In the genomic region with DNA sequence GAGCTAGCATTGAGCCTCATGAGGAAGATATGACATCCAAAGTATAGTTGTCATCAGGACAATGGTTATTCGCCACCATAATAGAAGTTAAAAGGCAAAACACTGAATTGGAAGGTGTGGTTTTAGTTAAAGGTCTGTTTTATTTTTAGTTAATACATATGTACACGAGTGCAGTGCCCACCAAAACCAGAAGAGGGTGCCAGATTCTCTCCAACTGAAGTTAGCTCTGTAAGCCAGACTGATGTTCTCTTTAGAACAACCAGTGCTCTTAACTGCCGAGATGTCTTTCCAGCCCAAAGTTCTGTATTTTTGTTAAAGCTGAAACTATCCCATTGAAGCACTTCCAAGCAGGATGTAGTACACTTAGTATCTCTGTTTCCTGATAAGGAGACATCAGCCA, we compare ENCODE assay signal across 8 mouse cellular contexts. TPM values are rescaled to one million over a fixed set of nuclear protein-coding genes. Genes with fewer than 3 reads are reported as not detected.
DNase-seq lines count a peak whose midpoint lies in the region; ATAC-seq and TF ChIP-seq lines count a peak whose summit lies in the region.
"Had no signal": no experiment of that assay in that cellular context is flagged by ENCODE, and none has a peak within 500 bp of the region (broad histone marks: within the 10 kb centered on the region; RNA-seq: fewer than 3 reads in every experiment).

No protein-coding gene starts in this region.

- peak; percentile 74 to 75 for DNase-seq in left cerebral cortex, adult 18-20 months (ENCODE audit: low spot score in 2 of 2)
- DNase-seq in left cerebral cortex, adult 11 months (ENCODE audit: low spot score): no peak
- DNase-seq in MEL-GATA-1-ER (ENCODE audit: extremely low read depth, low read depth): peak; percentile 71
- peak; percentile 80 for DNase-seq in brain, embryonic 14.5 days (ENCODE audit: low read depth)
- DNase-seq in heart, postnatal 0 days (ENCODE audit: low spot score): peak; percentile 84
- peak; percentile 69 for DNase-seq in limb, embryonic 10.5 days (ENCODE audit: low spot score)
- DNase-seq in retina, embryonic 14.5 days (ENCODE audit: low spot score): peak; percentile 89

- H3K4me1 ChIP-seq in heart, postnatal 0 days (ENCODE audit: control insufficient read depth, insufficient read depth): peaks cover 9% of the 10 kb centered on the region
- peaks cover 19% of the 10 kb centered on the region for H3K4me1 ChIP-seq in limb, embryonic 10.5 days

- H3K4me3 ChIP-seq in heart, postnatal 0 days (ENCODE audit: low read depth, low read length): no peak overlapping the region
- H3K4me3 ChIP-seq in limb, embryonic 10.5 days: no peak overlapping the region
- H3K4me3 ChIP-seq: midbrain, embryonic 12.5 days had no signal

- TF ChIP-seq CTCF in brain, embryonic 14.5 days (IDR thresholded peaks at IDR 0.05; ENCODE audit: borderline replicate concordance, extremely low read depth, insufficient read depth, insufficient read length): peak; percentile 69; the same call in 1 of the 2 replicates
- peak; percentile 69 for TF ChIP-seq CTCF in heart, postnatal 0 days (IDR thresholded peaks at IDR 0.05; ENCODE audit: low read depth)

- under 1% methylated on average over 3 of the region's 3 CpGs for WGBS in heart, postnatal 0 days
- 15% methylated on average over 3 of the region's 3 CpGs for WGBS in limb, embryonic 10.5 days

- no peak for TF ChIP-seq EP300 in heart, postnatal 0 days (IDR thresholded peaks at IDR 0.05; ENCODE audit: low read depth)

- ATAC-seq in heart, postnatal 0 days (ENCODE audit: insufficient read depth, low read depth): no peak

- no peaks in the 10 kb centered on the region for H3K27me3 ChIP-seq in heart, postnatal 0 days (ENCODE audit: control insufficient read depth, insufficient read depth, low read length)
- no peaks in the 10 kb centered on the region for H3K27me3 ChIP-seq in limb, embryonic 10.5 days (ENCODE audit: low read depth, poor library complexity, severe bottlenecking)
- H3K27me3 ChIP-seq: midbrain, embryonic 12.5 days had no signal

- TF ChIP-seq POLR2A in brain, embryonic 14.5 days (IDR thresholded peaks at IDR 0.05; ENCODE audit: borderline replicate concordance, extremely low read depth, insufficient read depth, insufficient read length, poor library complexity, severe bottlenecking): no peak

- H3K27ac ChIP-seq in heart, postnatal 0 days (ENCODE audit: low read depth): no peak overlapping the region
- H3K27ac ChIP-seq in limb, embryonic 10.5 days: no peak overlapping the region
- H3K27ac ChIP-seq: midbrain, embryonic 12.5 days had no signal

- no peaks in the 10 kb centered on the region for H3K9me3 ChIP-seq in heart, postnatal 0 days (replicated peaks; ENCODE audit: control insufficient read depth, low read length)
- no peaks in the 10 kb centered on the region for H3K9me3 ChIP-seq in limb, embryonic 10.5 days (replicated peaks)
- H3K9me3 ChIP-seq: midbrain, embryonic 12.5 days had no signal

- H3K36me3 ChIP-seq in heart, postnatal 0 days (replicated peaks; ENCODE audit: control insufficient read depth, insufficient read depth, low read length): no peaks in the 10 kb centered on the region
- H3K36me3 ChIP-seq in limb, embryonic 10.5 days: no peaks in the 10 kb centered on the region
- H3K36me3 ChIP-seq: midbrain, embryonic 12.5 days had no signal

- H3K4me2 ChIP-seq in heart, postnatal 0 days (ENCODE audit: low read depth, low read length): no peak overlapping the region
- H3K4me2 ChIP-seq: midbrain, embryonic 12.5 days had no signal

- H3K9ac ChIP-seq in heart, postnatal 0 days (replicated peaks; ENCODE audit: low read depth, low read length): no peak overlapping the region
- H3K9ac ChIP-seq: midbrain, embryonic 12.5 days had no signal

RNA-seq across cellular contexts. Expression of gene Bax, which starts 4.2 kb away (rescaled TPM):
- total RNA-seq in left cerebral cortex, adult 18-20 months (2021): 10 to 100 TPM; 55.2 to 59.3 TPM
- polyA plus RNA-seq in brain, embryonic 14.5 days (2012; rRNA removed): 168 and 237 TPM in 2 replicates
- 48.1 and 88.1 TPM in 2 replicates for total RNA-seq in heart, postnatal 0 days (2014; rRNA removed; ENCODE audit: low replicate concordance)
- polyA plus RNA-seq in heart, postnatal 0 days (2015; fragmentation: Nextera tagmentation; extraction: Ambion mirVana): 99.2 and 101 TPM in 2 replicates
- 248 and 297 TPM in 2 replicates for polyA plus RNA-seq in limb, embryonic 10.5 days (2016; fragmentation: Nextera tagmentation; extraction: Ambion mirVana)

RNA-seq across cellular contexts. Expression of gene Tulp2, which starts 10.8 kb away (rescaled TPM):
- total RNA-seq in left cerebral cortex, adult 18-20 months (2021): under 1 TPM in 1 of 2 experiments, not detected in 1; 0.21 TPM
- polyA plus RNA-seq in brain, embryonic 14.5 days (2012; rRNA removed): 0.11 and 0.18 TPM in 2 replicates
- not detected in 2 replicates for total RNA-seq in heart, postnatal 0 days (2014; rRNA removed; ENCODE audit: low replicate concordance)
- polyA plus RNA-seq in heart, postnatal 0 days (2015; fragmentation: Nextera tagmentation; extraction: Ambion mirVana): 0.15 and 0.20 TPM in 2 replicates
- polyA plus RNA-seq in limb, embryonic 10.5 days (2016; fragmentation: Nextera tagmentation; extraction: Ambion mirVana): 1.8 and 2.2 TPM in 2 replicates

RNA-seq across cellular contexts. Expression of gene Ftl1, which starts 11.2 kb away (rescaled TPM):
- 100 to 1,000 TPM; 218 to 238 TPM for total RNA-seq in left cerebral cortex, adult 18-20 months (2021)
- 2,346 and 2,481 TPM in 2 replicates for polyA plus RNA-seq in brain, embryonic 14.5 days (2012; rRNA removed)
- total RNA-seq in heart, postnatal 0 days (2014; rRNA removed; ENCODE audit: low replicate concordance): 1,107 and 1,211 TPM in 2 replicates
- polyA plus RNA-seq in heart, postnatal 0 days (2015; fragmentation: Nextera tagmentation; extraction: Ambion mirVana): 2,163 and 2,221 TPM in 2 replicates
- 5,063 and 5,416 TPM in 2 replicates for polyA plus RNA-seq in limb, embryonic 10.5 days (2016; fragmentation: Nextera tagmentation; extraction: Ambion mirVana)

RNA-seq across cellular contexts. Expression of gene Gm45808, which starts 15.7 kb away (rescaled TPM):
- 1 to 10 TPM; 2.5 to 3.8 TPM for total RNA-seq in left cerebral cortex, adult 18-20 months (2021)
- 0.30 TPM in 1 of 2 replicates, not detected in the other for polyA plus RNA-seq in brain, embryonic 14.5 days (2012; rRNA removed)
- 14.2 TPM in 1 of 2 replicates, not detected in the other for total RNA-seq in heart, postnatal 0 days (2014; rRNA removed; ENCODE audit: low replicate concordance)
- polyA plus RNA-seq in heart, postnatal 0 days (2015; fragmentation: Nextera tagmentation; extraction: Ambion mirVana): 0.18 TPM in 1 of 2 replicates, not detected in the other
- polyA plus RNA-seq in limb, embryonic 10.5 days (2016; fragmentation: Nextera tagmentation; extraction: Ambion mirVana): not detected in 2 replicates
- polyA plus RNA-seq: midbrain, embryonic 12.5 days had no signal

RNA-seq across cellular contexts. Expression of gene Dhdh, which starts 17.7 kb away (rescaled TPM):
- 1 to 10 TPM; 3.9 to 4.7 TPM for total RNA-seq in left cerebral cortex, adult 18-20 months (2021)
- polyA plus RNA-seq in brain, embryonic 14.5 days (2012; rRNA removed): 2.0 and 2.8 TPM in 2 replicates
- 3.4 and 5.6 TPM in 2 replicates for total RNA-seq in heart, postnatal 0 days (2014; rRNA removed; ENCODE audit: low replicate concordance)
- polyA plus RNA-seq in heart, postnatal 0 days (2015; fragmentation: Nextera tagmentation; extraction: Ambion mirVana): 5.1 and 5.3 TPM in 2 replicates
- polyA plus RNA-seq in limb, embryonic 10.5 days (2016; fragmentation: Nextera tagmentation; extraction: Ambion mirVana): 4.9 and 5.8 TPM in 2 replicates
